Mouse (Mus musculus): ENCODE measurements around the gene Insig1. TPM values are rescaled to one million over a fixed set of nuclear protein-coding genes. Genes with fewer than 3 reads are reported as not detected.

Gene Insig1
- 91.6 and 92.8 TPM in 2 replicates for polyA plus RNA-seq (2012; rRNA removed)

GRCm38 (mm10) chr5:28070828-28071455 is at the start of gene Insig1:
TSS of gene Insig1 (plus strand) at chr5:28071363.
- H3K4me3 ChIP-seq (ENCODE audit: insufficient read depth, low read length) = peak within 1 kb of the TSS; percentile 90
- peaks cover 11% of the 10 kb centered on the region for H3K4me1 ChIP-seq (ENCODE audit: control insufficient read depth, insufficient read depth, low read length)
- TF ChIP-seq CTCF (IDR thresholded peaks at IDR 0.05; ENCODE audit: extremely low read depth, insufficient read depth, low read length) (no peak), POLR2A (IDR thresholded peaks at IDR 0.05; ENCODE audit: extremely low read depth, insufficient read depth, low read length) (peak; percentile 97)
- peak within 1 kb of the TSS; percentile 93 for H3K27ac ChIP-seq (ENCODE audit: insufficient read depth, low read length)

- no peak overlapping the region for H3K27ac ChIP-seq (ENCODE audit: insufficient read depth, low read length)
- TF ChIP-seq POLR2A (IDR thresholded peaks at IDR 0.05; ENCODE audit: extremely low read depth, insufficient read depth, low read length) (no peak), CTCF (IDR thresholded peaks at IDR 0.05; ENCODE audit: extremely low read depth, insufficient read depth, low read length) (no peak)
- no peak overlapping the region for H3K4me3 ChIP-seq (ENCODE audit: insufficient read depth, low read length)
- H3K4me1 ChIP-seq (ENCODE audit: control insufficient read depth, insufficient read depth, low read length) = no peaks in the 10 kb centered on the region
Measured at GRCm38 (mm10) chr5:28023452-28023851, 47.7 kb upstream of the Insig1 start.

DNA sequence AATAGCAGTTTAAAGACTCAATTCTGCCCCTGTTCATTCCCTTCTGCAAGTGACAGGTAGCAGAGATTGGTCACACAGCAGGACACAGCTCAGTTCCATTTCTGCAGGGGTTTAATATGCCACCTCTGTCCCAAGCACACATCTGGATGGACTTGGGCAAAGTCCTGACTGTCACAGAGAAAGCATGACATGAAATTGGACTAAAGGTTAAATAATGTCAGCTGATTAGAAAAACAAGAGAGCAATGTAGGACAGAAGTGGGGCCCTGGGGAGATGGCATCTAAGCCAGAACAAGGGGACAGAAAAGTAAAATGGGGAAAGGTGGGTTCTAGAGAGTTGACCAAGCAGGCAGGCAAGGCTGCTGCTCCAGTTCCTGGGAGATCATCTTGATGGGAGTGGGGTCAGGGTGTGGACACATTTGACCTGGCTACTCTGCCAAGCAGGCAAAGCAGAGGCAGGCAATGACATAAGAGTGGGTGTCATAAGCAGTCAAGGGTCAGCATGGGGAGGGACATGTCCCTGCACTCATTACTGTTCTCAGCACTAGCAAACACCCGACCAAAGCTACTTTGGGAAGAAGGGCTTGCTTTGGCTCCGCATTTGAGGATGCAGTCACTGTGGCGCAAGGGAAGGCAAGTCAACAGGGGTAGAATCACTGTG is 39.5 kb upstream of the Insig1 start:
- TF ChIP-seq POLR2A (IDR thresholded peaks at IDR 0.05; ENCODE audit: extremely low read depth, insufficient read depth, low read length) (no peak), CTCF (IDR thresholded peaks at IDR 0.05; ENCODE audit: extremely low read depth, insufficient read depth, low read length) (no peak)
- no peak overlapping the region for H3K4me3 ChIP-seq (ENCODE audit: insufficient read depth, low read length)
- H3K27ac ChIP-seq (ENCODE audit: insufficient read depth, low read length) = no peak overlapping the region
- no peaks in the 10 kb centered on the region for H3K4me1 ChIP-seq (ENCODE audit: control insufficient read depth, insufficient read depth, low read length)

GRCm38 (mm10) chr5:28032866-28033265 is 38.3 kb upstream of the Insig1 start:
- Histone ChIP-seq H3K4me1 (ENCODE audit: control insufficient read depth, insufficient read depth, low read length) (0 out of 2 replicates have a peak, but pooled peaks cover 2% of the 10 kb centered on the region), H3K27ac (ENCODE audit: insufficient read depth, low read length) (no peak overlapping the region), H3K4me3 (ENCODE audit: insufficient read depth, low read length) (no peak overlapping the region)
- no peak for TF ChIP-seq POLR2A (IDR thresholded peaks at IDR 0.05; ENCODE audit: extremely low read depth, insufficient read depth, low read length)
- no peak for TF ChIP-seq CTCF (IDR thresholded peaks at IDR 0.05; ENCODE audit: extremely low read depth, insufficient read depth, low read length)

GRCm38 (mm10) chr5:28033281-28033680 is 37.9 kb upstream of the Insig1 start:
- no peak for TF ChIP-seq CTCF (IDR thresholded peaks at IDR 0.05; ENCODE audit: extremely low read depth, insufficient read depth, low read length)
- Histone ChIP-seq H3K27ac (ENCODE audit: insufficient read depth, low read length) (no peak overlapping the region), H3K4me3 (ENCODE audit: insufficient read depth, low read length) (no peak overlapping the region), H3K4me1 (ENCODE audit: control insufficient read depth, insufficient read depth, low read length) (0 out of 2 replicates have a peak, but pooled peaks cover 2% of the 10 kb centered on the region)

GRCm38 (mm10) chr5:28033826-28034225 is 37.3 kb upstream of the Insig1 start:
- Histone ChIP-seq H3K27ac (ENCODE audit: insufficient read depth, low read length) (no peak overlapping the region), H3K4me3 (ENCODE audit: insufficient read depth, low read length) (no peak overlapping the region), H3K4me1 (ENCODE audit: control insufficient read depth, insufficient read depth, low read length) (0 out of 2 replicates have a peak, but pooled peaks cover 2% of the 10 kb centered on the region)
- TF ChIP-seq POLR2A (IDR thresholded peaks at IDR 0.05; ENCODE audit: extremely low read depth, insufficient read depth, low read length) = no peak
- no peak for TF ChIP-seq CTCF (IDR thresholded peaks at IDR 0.05; ENCODE audit: extremely low read depth, insufficient read depth, low read length)

DNA sequence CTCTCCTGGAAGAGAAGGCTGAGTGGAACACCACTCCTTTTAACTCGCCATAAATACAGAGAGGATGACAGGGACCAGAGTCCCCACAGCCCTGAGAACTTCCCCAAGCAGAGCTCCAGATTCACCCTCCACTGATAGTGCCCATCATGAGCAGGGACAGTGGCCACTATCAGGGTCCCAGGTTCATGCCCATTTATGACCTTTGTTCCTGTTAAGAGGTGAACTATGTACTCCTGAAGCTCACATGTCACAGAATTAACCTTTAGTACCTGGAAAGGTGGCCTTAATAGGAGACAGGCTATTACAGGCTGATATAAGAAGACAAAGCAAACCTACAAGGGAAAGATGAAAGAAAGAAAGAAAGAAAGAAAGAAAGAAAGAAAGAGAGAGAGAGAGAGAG is 35.2 kb upstream of the Insig1 start:
- no peak overlapping the region for H3K27ac ChIP-seq (ENCODE audit: insufficient read depth, low read length)
- TF ChIP-seq CTCF (IDR thresholded peaks at IDR 0.05; ENCODE audit: extremely low read depth, insufficient read depth, low read length) = no peak
- no peak for TF ChIP-seq POLR2A (IDR thresholded peaks at IDR 0.05; ENCODE audit: extremely low read depth, insufficient read depth, low read length)

DNA sequence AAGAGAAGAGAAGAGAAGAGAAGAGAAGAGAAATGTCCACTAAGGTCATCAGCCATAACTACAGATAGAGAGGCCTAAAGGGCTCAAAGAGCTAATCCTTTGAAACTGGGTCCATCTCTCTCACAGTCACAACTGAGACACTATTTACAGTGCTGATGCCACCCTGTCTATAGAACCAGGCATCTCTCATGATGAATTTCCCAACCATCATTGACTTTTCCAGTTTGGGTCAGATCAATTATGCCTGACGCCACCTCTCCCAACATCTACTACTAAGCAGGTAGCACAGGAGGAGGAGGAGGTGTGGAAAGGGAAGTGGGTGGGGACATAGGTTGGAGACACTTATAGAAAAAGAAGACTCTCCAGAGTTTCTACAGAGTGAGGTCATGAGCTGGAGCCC is 34.6 kb upstream of the Insig1 start:
- TF ChIP-seq POLR2A (IDR thresholded peaks at IDR 0.05; ENCODE audit: extremely low read depth, insufficient read depth, low read length) (no peak), CTCF (IDR thresholded peaks at IDR 0.05; ENCODE audit: extremely low read depth, insufficient read depth, low read length) (no peak)
- Histone ChIP-seq H3K4me1 (ENCODE audit: control insufficient read depth, insufficient read depth, low read length) (0 out of 2 replicates have a peak, but pooled peaks cover 2% of the 10 kb centered on the region), H3K4me3 (ENCODE audit: insufficient read depth, low read length) (no peak overlapping the region), H3K27ac (ENCODE audit: insufficient read depth, low read length) (no peak overlapping the region)

More for the DNA sequence above, 35.2 kb upstream of the Insig1 start:
- 0 out of 2 replicates have a peak, but pooled peaks cover 2% of the 10 kb centered on the region for H3K4me1 ChIP-seq (ENCODE audit: control insufficient read depth, insufficient read depth, low read length)
- H3K4me3 ChIP-seq (ENCODE audit: insufficient read depth, low read length) = no peak overlapping the region

- TF ChIP-seq CTCF (IDR thresholded peaks at IDR 0.05; ENCODE audit: extremely low read depth, insufficient read depth, low read length) (no peak), POLR2A (IDR thresholded peaks at IDR 0.05; ENCODE audit: extremely low read depth, insufficient read depth, low read length) (no peak)
- H3K4me1 ChIP-seq (ENCODE audit: control insufficient read depth, insufficient read depth, low read length) = 0 out of 2 replicates have a peak, but pooled peaks cover 2% of the 10 kb centered on the region
- H3K27ac ChIP-seq (ENCODE audit: insufficient read depth, low read length) = peak overlapping the region; percentile 21; the same call in 1 of the 2 replicates
- H3K4me3 ChIP-seq (ENCODE audit: insufficient read depth, low read length) = no peak overlapping the region
Measured at GRCm38 (mm10) chr5:28037172-28037591, 34.0 kb upstream of the Insig1 start.

DNA sequence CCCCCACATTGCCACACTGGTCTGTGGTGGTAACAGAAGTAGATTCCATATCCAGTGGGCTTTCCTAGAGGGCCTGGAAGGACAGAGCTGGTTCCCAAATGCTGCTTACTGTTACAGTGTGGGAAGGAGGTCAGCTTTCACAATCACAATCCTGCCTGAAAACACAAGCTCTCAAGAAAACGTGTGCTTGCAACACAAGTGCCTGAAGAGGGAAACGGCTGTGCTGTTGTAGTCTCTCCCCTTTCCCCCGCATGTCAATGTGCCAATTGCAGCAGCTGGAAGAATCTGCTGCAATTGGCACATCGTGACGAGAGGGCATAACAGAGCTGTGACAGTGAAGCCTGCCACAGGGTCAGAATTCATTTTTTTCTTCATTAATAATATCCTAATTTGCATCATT is 33.5 kb upstream of the Insig1 start:
- Histone ChIP-seq H3K4me1 (ENCODE audit: control insufficient read depth, insufficient read depth, low read length) (0 out of 2 replicates have a peak, but pooled peaks cover 2% of the 10 kb centered on the region), H3K27ac (ENCODE audit: insufficient read depth, low read length) (peak overlapping the region; percentile 21; the same call in 1 of the 2 replicates), H3K4me3 (ENCODE audit: insufficient read depth, low read length) (no peak overlapping the region)
- TF ChIP-seq CTCF (IDR thresholded peaks at IDR 0.05; ENCODE audit: extremely low read depth, insufficient read depth, low read length) (no peak), POLR2A (IDR thresholded peaks at IDR 0.05; ENCODE audit: extremely low read depth, insufficient read depth, low read length) (no peak)

Measured in cortical plate, adult 2 months (tissue).